Mouse (Mus musculus) embryonic facial prominence, embryonic 12.5 days (tissue): ENCODE results near the gene Tuba8. TPM values are rescaled to one million over a fixed set of nuclear protein-coding genes. Genes with fewer than 3 reads are reported as not detected.

Source experiments
- ATAC-seq: fragments of 200-750 bp; cut with Nextera tagmentation; 2 replicates; pipeline ENCODE4 v1.8.0; 2017; ENCODE audit not compliant: insufficient number of reproducible peaks, insufficient read depth, low FRiP score, low TSS enrichment
- H3K27ac ChIP-seq: fragments of 300-500 bp; sonication (generic); 2 replicates; pipeline ENCODE4 v1.5.1; 2016; ENCODE audit warnings: mild to moderate bottlenecking
- H3K27me3 ChIP-seq: fragments of 300-500 bp; sonication (generic); 2 replicates; pipeline ENCODE4 v1.6.1; 2016; ENCODE audit warnings: mild to moderate bottlenecking, moderate library complexity
- H3K36me3 ChIP-seq: fragments of 300-500 bp; sonication (generic); 2 replicates; pipeline ENCODE4 v1.6.1; 2016; ENCODE audit warnings: mild to moderate bottlenecking
- H3K4me1 ChIP-seq: fragments of 300-500 bp; sonication (generic); 2 replicates; pipeline ENCODE4 v1.6.1; 2016
- H3K4me2 ChIP-seq: fragments of 300-500 bp; sonication (generic); replicated peaks from 2 replicates; pipeline ENCODE4 v1.6.1; 2016; ENCODE audit warnings: mild to moderate bottlenecking, moderate library complexity
- H3K4me3 ChIP-seq: fragments of 300-500 bp; sonication (generic); 2 replicates; pipeline ENCODE4 v1.5.1; 2016; ENCODE audit warnings: mild to moderate bottlenecking
- H3K9ac ChIP-seq: fragments of 300-500 bp; sonication (generic); 2 replicates; pipeline ENCODE4 v1.6.1; 2016; ENCODE audit warnings: mild to moderate bottlenecking, moderate library complexity
- H3K9me3 ChIP-seq: fragments of 300-500 bp; sonication (generic); 2 replicates; pipeline ENCODE4 v1.6.1; 2016; ENCODE audit warnings: mild to moderate bottlenecking, moderate library complexity
- WGBS: fragments of 180-500 bp; shearing (Covaris S2); methylation state at CpG from one replicate; pipeline ENCODE4 v1.1.7; 2016; 5-methylcytosine and 5-hydroxymethylcytosine counted together
- polyA plus RNA-seq: library from polyadenylated mRNA; unstranded; fragments of >200 nt; fragmentation: Nextera tagmentation; extraction: Ambion mirVana; gene quantifications from 2 replicates; pipeline ENCODE4 v1.2.1, GENCODE M21; 2016

Gene Tuba8
- polyA plus RNA-seq, 1 experiment from 2014 or later = 0.18 TPM

GRCm38 (mm10) chr6:121179846-121180245, 30.6 kb upstream of the Tuba8 start:
- Histone ChIP-seq H3K9ac (no peak overlapping the region), H3K4me2 (no peak overlapping the region), H3K27me3 (no peaks in the 10 kb centered on the region), H3K36me3 (no peaks in the 10 kb centered on the region), H3K4me3 (no peak overlapping the region), H3K4me1 (peaks cover 28% of the 10 kb centered on the region), H3K9me3 (no peaks in the 10 kb centered on the region), H3K27ac (no peak overlapping the region)
- no peak for ATAC-seq
- WGBS = 69% methylated on average over 7 of the region's 7 CpGs

- Histone ChIP-seq H3K36me3 (peaks cover 11% of the 10 kb centered on the region; the same call in 1 of the 2 replicates), H3K4me2 (peak within 1 kb of the TSS; percentile 98), H3K27me3 (no peaks in the 10 kb centered on the region), H3K27ac (peak within 1 kb of the TSS; percentile 83), H3K9me3 (no peaks in the 10 kb centered on the region), H3K9ac (peak within 1 kb of the TSS; percentile 66), H3K4me1 (peaks cover 20% of the 10 kb centered on the region), H3K4me3 (peak within 1 kb of the TSS; percentile 78)
- ATAC-seq = peak; percentile 85
- WGBS = 2% methylated on average over 32 of the region's 32 CpGs
Measured at GRCm38 (mm10) chr6:121183414-121184173, 26.9 kb upstream of the Tuba8 start, which contains the start of gene Pex26. Gene Pex26, plus strand, starts transcription at chr6:121183667.

GRCm38 (mm10) chr6:121184198-121185140, 26.0 kb upstream of the Tuba8 start:
- Histone ChIP-seq H3K4me3 (peak overlapping the region; percentile 78), H3K27ac (0 out of 2 replicates have a peak overlapping the region, but pooled peaks have one; percentile 11), H3K9ac (peak overlapping the region; percentile 66), H3K4me1 (peaks cover 20% of the 10 kb centered on the region), H3K36me3 (peaks cover 16% of the 10 kb centered on the region; the same call in 1 of the 2 replicates), H3K9me3 (no peaks in the 10 kb centered on the region), H3K27me3 (no peaks in the 10 kb centered on the region), H3K4me2 (peak overlapping the region; percentile 98)
- ATAC-seq = peak; percentile 24; the same call in 1 of the 2 replicates
- WGBS = 3% methylated on average over 35 of the region's 35 CpGs

GRCm38 (mm10) chr6:121185232-121185631, 25.3 kb upstream of the Tuba8 start:
- H3K4me2 ChIP-seq = peak overlapping the region; percentile 98

GRCm38 (mm10) chr6:121191261-121192009, 19.1 kb upstream of the Tuba8 start:
- no peak overlapping the region for H3K9ac ChIP-seq
- H3K27me3 ChIP-seq = no peaks in the 10 kb centered on the region
- peaks cover 7% of the 10 kb centered on the region; the same call in 1 of the 2 replicates for H3K4me1 ChIP-seq
- no peaks in the 10 kb centered on the region for H3K9me3 ChIP-seq
- no peak overlapping the region for H3K27ac ChIP-seq
- no peak overlapping the region for H3K4me3 ChIP-seq
- peaks cover 36% of the 10 kb centered on the region for H3K36me3 ChIP-seq
- H3K4me2 ChIP-seq = no peak overlapping the region
- ATAC-seq = no peak
- 82% methylated on average over 11 of the region's 11 CpGs for WGBS

More at GRCm38 (mm10) chr6:121185232-121185631, 25.3 kb upstream of the Tuba8 start:
- H3K27me3 ChIP-seq = no peaks in the 10 kb centered on the region
- peaks cover 20% of the 10 kb centered on the region for H3K4me1 ChIP-seq
- WGBS = 89% methylated on average over 8 of the region's 8 CpGs
- H3K27ac ChIP-seq = no peak overlapping the region
- peaks cover 19% of the 10 kb centered on the region; the same call in 1 of the 2 replicates for H3K36me3 ChIP-seq
- H3K9me3 ChIP-seq = no peaks in the 10 kb centered on the region
- no peak overlapping the region for H3K9ac ChIP-seq
- no peak for ATAC-seq
- peak overlapping the region; percentile 78; the same call in 1 of the 2 replicates for H3K4me3 ChIP-seq

- no peak for ATAC-seq
- H3K36me3 ChIP-seq = peaks cover 25% of the 10 kb centered on the region
- peaks cover 16% of the 10 kb centered on the region for H3K4me1 ChIP-seq
- no peak overlapping the region for H3K4me2 ChIP-seq
- no peak overlapping the region for H3K9ac ChIP-seq
- no peak overlapping the region for H3K4me3 ChIP-seq
- no peak overlapping the region for H3K27ac ChIP-seq
- WGBS = 38% methylated on average over 13 of the region's 13 CpGs
- H3K27me3 ChIP-seq = no peaks in the 10 kb centered on the region
- H3K9me3 ChIP-seq = no peaks in the 10 kb centered on the region
Measured at GRCm38 (mm10) chr6:121194061-121194955, 16.2 kb upstream of the Tuba8 start.

- 87% methylated on average over 14 of the region's 14 CpGs for WGBS
- Histone ChIP-seq H3K4me3 (no peak overlapping the region), H3K9ac (no peak overlapping the region), H3K36me3 (peaks cover 23% of the 10 kb centered on the region), H3K4me1 (peaks cover 16% of the 10 kb centered on the region), H3K27me3 (no peaks in the 10 kb centered on the region), H3K27ac (no peak overlapping the region), H3K4me2 (no peak overlapping the region), H3K9me3 (no peaks in the 10 kb centered on the region)
- ATAC-seq = no peak
Measured at GRCm38 (mm10) chr6:121194956-121195731, 15.4 kb upstream of the Tuba8 start.

- H3K36me3 ChIP-seq = peaks cover 19% of the 10 kb centered on the region
- H3K27ac ChIP-seq = no peak overlapping the region
- no peak for ATAC-seq
- H3K9ac ChIP-seq = no peak overlapping the region
- no peak overlapping the region for H3K4me3 ChIP-seq
- H3K9me3 ChIP-seq = no peaks in the 10 kb centered on the region
- peaks cover 16% of the 10 kb centered on the region for H3K4me1 ChIP-seq
- WGBS = 23% methylated on average over 9 of the region's 9 CpGs
- no peak overlapping the region for H3K4me2 ChIP-seq
- H3K27me3 ChIP-seq = no peaks in the 10 kb centered on the region
Measured at GRCm38 (mm10) chr6:121197807-121198365, 12.6 kb upstream of the Tuba8 start.

GRCm38 (mm10) chr6:121200458-121200857, 10.0 kb upstream of the Tuba8 start:
- Histone ChIP-seq H3K27me3 (no peaks in the 10 kb centered on the region), H3K36me3 (0 out of 2 replicates have a peak, but pooled peaks cover 11% of the 10 kb centered on the region), H3K4me2 (no peak overlapping the region), H3K4me3 (no peak overlapping the region), H3K9ac (no peak overlapping the region), H3K4me1 (peaks cover 9% of the 10 kb centered on the region), H3K9me3 (no peaks in the 10 kb centered on the region), H3K27ac (no peak overlapping the region)
- WGBS = 92% methylated on average over 3 of the region's 4 CpGs
- ATAC-seq = no peak
